Mouse (Mus musculus): ENCODE results near the gene Sept7. TPM values are rescaled to one million over a fixed set of nuclear protein-coding genes. Genes with fewer than 3 reads are reported as not detected.
"Not testable (repeated sequence)": the region's sequence is repeated elsewhere in the genome, so short reads cannot be mapped to it uniquely, and the experiment has no call there.

Sept7 gene
- polyA plus RNA-seq, 1 experiment from 2014 or later, result 275 TPM

- Histone ChIP-seq H3K9me3 (no peaks in the 10 kb centered on the region), H3K4me2 (no peak overlapping the region), H3K36me3 (replicated peaks) (peaks cover 21% of the 10 kb centered on the region), H3K4me1 (no peaks in the 10 kb centered on the region), H3K27me3 (no peaks in the 10 kb centered on the region), H3K27ac (no peak overlapping the region), H3K9ac (no peak overlapping the region), H3K4me3 (replicated peaks) (no peak overlapping the region)
- no peak for ATAC-seq (ENCODE audit: low FRiP score)
- 97% methylated on average over 4 of the region's 4 CpGs for WGBS
Measured at GRCm38 (mm10) chr9:25265795-25266194, 13.6 kb downstream of the Sept7 start.

DNA sequence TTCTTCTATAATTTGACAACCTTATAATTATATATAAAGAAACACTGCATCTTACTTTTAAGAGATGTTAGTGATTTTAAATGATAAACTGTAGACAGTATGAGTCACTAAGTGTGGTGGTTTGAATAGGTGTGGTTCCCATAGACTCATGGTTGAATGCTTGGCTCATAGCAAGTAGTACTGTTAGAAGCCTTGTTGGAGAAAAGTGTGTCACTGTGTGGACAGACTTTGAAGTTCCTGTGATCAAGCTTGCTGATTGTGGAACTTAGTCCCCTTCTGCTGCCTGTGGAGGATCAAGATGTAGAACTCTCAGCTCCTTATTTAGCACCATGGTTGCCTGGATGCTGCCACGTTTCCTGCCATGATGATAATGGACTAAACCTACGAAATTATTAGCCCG, 14.9 kb downstream of the Sept7 start:
- H3K27me3 ChIP-seq, result no peaks in the 10 kb centered on the region
- H3K9me3 ChIP-seq, result no peaks in the 10 kb centered on the region
- H3K4me2 ChIP-seq, result no peak overlapping the region
- peaks cover 24% of the 10 kb centered on the region for H3K36me3 ChIP-seq (replicated peaks)
- no peaks in the 10 kb centered on the region for H3K4me1 ChIP-seq
- H3K9ac ChIP-seq, result no peak overlapping the region
- ATAC-seq (ENCODE audit: low FRiP score), result no peak
- no peak overlapping the region for H3K4me3 ChIP-seq (replicated peaks)
- 96% methylated on average over 3 of the region's 3 CpGs for WGBS
- no peak overlapping the region for H3K27ac ChIP-seq

- peaks cover 24% of the 10 kb centered on the region for H3K36me3 ChIP-seq (replicated peaks)
- H3K4me3 ChIP-seq (replicated peaks), result no peak overlapping the region
- no peaks in the 10 kb centered on the region for H3K9me3 ChIP-seq
- H3K27me3 ChIP-seq, result no peaks in the 10 kb centered on the region
- H3K4me2 ChIP-seq, result no peak overlapping the region
- H3K9ac ChIP-seq, result no peak overlapping the region
- no peak for ATAC-seq (ENCODE audit: low FRiP score)
- WGBS, result 95% methylated on average over 2 of the region's 2 CpGs
- H3K4me1 ChIP-seq, result no peaks in the 10 kb centered on the region
- no peak overlapping the region for H3K27ac ChIP-seq
Measured at GRCm38 (mm10) chr9:25267574-25267973, 15.3 kb downstream of the Sept7 start.

DNA sequence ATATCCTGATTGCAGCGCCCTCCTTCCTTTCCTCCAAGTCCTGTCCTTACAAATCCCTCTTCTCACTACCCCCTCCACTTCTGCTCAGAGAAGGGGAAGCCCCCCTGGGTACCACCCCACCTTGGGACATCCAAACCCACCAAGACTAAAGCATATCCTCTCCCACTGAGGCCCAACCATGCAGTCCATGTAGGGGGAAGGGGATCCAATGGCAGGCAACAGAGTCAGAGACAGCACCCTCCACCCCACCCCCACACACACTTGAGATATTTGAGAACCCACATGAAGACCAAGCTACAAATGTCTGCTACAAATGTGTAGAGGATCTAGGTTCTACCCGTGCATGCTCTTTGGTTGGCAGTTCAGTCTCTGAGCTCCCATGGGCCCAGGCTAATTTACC, 19.7 kb downstream of the Sept7 start:
- Histone ChIP-seq H3K4me3 (replicated peaks) (no peak overlapping the region), H3K9me3 (no peaks in the 10 kb centered on the region), H3K4me1 (no peaks in the 10 kb centered on the region), H3K27me3 (no peaks in the 10 kb centered on the region), H3K36me3 (replicated peaks) (peaks cover 17% of the 10 kb centered on the region), H3K9ac (no peak overlapping the region), H3K27ac (no peak overlapping the region), H3K4me2 (no peak overlapping the region)
- WGBS, result 96% methylated on average over 2 of the region's 2 CpGs
- no peak for ATAC-seq (ENCODE audit: low FRiP score)

DNA sequence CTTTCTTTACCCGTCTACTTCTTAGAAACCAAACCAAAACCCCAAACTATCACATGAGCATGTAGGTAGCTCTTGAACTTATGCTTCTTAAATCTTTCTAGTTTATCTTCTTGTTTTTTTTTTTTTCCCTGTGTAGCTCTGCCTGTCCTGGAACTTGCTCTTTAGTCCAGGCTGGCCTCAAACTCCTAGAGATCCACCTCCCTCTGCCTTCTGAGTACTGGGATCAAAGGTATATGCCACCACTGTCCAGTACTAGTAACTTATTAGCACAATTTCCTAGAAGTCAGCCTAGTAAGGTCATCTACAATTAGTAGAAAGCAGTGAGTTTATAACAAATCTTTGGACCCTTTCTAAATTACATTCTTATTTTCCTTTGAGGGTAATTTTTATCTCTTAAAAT, 37.6 kb downstream of the Sept7 start:
- Histone ChIP-seq H3K4me2 (no peak overlapping the region), H3K27ac (no peak overlapping the region), H3K4me1 (no peaks in the 10 kb centered on the region), H3K9ac (no peak overlapping the region), H3K4me3 (replicated peaks) (no peak overlapping the region), H3K9me3 (no peaks in the 10 kb centered on the region), H3K36me3 (replicated peaks) (peaks cover 13% of the 10 kb centered on the region), H3K27me3 (no peaks in the 10 kb centered on the region)
- 86% methylated on average over 1 of the region's 1 CpGs for WGBS
- no peak for ATAC-seq (ENCODE audit: low FRiP score)

DNA sequence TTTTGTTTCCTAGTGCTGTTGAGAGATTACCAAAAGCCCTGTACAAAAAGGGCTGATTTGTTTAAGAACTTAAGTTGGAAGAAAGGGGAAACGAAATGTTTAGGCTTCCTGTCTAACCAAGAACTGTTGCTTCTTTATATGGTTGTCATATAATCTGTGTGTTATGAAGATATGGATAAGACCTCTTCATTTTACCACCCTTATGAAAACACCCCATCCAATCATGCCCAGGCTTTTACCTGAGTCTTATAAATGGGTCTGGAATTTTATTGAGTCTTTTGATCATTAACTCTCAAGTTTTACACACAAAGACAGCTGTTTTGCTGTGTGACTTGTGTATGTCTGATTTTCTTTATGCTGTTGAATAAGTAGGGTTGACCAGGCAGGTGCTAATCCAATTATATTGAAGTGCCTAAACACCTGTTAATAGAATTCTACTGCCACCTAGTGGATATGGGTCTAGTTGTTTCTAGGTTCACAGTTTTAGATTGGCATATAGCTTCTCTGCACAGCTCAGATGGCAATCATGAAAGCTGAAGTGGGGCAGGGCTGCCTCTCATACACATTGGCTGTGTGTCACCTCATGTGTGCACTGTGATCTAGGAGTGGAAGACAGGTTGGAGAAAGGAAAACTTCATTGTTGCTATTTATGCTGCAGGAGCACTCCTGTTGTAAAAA, 57.4 kb downstream of the Sept7 start:
- no peak overlapping the region for H3K4me2 ChIP-seq
- no peaks in the 10 kb centered on the region for H3K27me3 ChIP-seq
- no peak overlapping the region for H3K9ac ChIP-seq
- 71% methylated on average over 1 of the region's 1 CpGs for WGBS
- ATAC-seq (ENCODE audit: low FRiP score), result peak; percentile 58; the same call in 1 of the 2 replicates
- no peak overlapping the region for H3K4me3 ChIP-seq (replicated peaks)
- no peak overlapping the region for H3K27ac ChIP-seq
- H3K9me3 ChIP-seq, result no peaks in the 10 kb centered on the region
- H3K4me1 ChIP-seq, result no peaks in the 10 kb centered on the region
- peaks cover 23% of the 10 kb centered on the region for H3K36me3 ChIP-seq (replicated peaks)

DNA sequence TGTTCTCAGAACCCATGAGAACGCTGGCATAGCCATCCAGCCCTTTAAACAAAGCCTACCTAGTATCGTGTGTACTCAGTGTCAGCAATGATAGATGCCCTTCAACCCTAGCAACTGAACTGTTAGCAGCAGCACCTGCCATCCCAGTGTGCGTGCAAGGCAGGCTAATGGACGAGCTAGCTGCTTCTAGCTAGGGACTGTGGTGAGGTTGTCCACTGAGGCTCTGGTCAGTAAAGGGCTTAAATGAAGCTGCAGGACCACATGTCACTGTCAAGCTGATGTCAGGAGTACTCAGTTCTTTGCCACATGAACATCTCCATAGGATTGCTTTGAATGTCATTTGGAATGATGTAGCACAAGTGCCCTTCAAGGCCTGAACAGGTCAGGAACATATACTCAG, 62.1 kb downstream of the Sept7 start:
- Histone ChIP-seq H3K9me3 (no peaks in the 10 kb centered on the region), H3K4me1 (no peaks in the 10 kb centered on the region), H3K36me3 (replicated peaks) (peaks cover 13% of the 10 kb centered on the region; the same call in 1 of the 2 replicates), H3K27ac (no peak overlapping the region), H3K9ac (no peak overlapping the region), H3K4me3 (replicated peaks) (no peak overlapping the region), H3K4me2 (no peak overlapping the region), H3K27me3 (no peaks in the 10 kb centered on the region)
- ATAC-seq (ENCODE audit: low FRiP score), result no peak
- WGBS, result 91% methylated on average over 4 of the region's 4 CpGs

GRCm38 (mm10) chr9:25317827-25318505, 65.7 kb downstream of the Sept7 start:
- Histone ChIP-seq H3K27ac (no peak overlapping the region), H3K36me3 (replicated peaks) (0 out of 2 replicates have a peak, but pooled peaks cover 1% of the 10 kb centered on the region), H3K4me3 (replicated peaks) (no peak overlapping the region), H3K4me1 (no peaks in the 10 kb centered on the region), H3K27me3 (no peaks in the 10 kb centered on the region), H3K9me3 (no peaks in the 10 kb centered on the region), H3K9ac (no peak overlapping the region), H3K4me2 (no peak overlapping the region)
- 70% methylated on average over 4 of the region's 4 CpGs for WGBS
- peak; percentile 67 for ATAC-seq (ENCODE audit: low FRiP score)

GRCm38 (mm10) chr9:25319676-25320075, 67.4 kb downstream of the Sept7 start:
- not testable (repeated sequence) for H3K9me3 ChIP-seq; H3K4me1 ChIP-seq; H3K27me3 ChIP-seq; H3K9ac ChIP-seq; ATAC-seq (ENCODE audit: low FRiP score); H3K36me3 ChIP-seq (replicated peaks); H3K4me3 ChIP-seq (replicated peaks); H3K27ac ChIP-seq; H3K4me2 ChIP-seq
- 91% methylated on average over 6 of the region's 6 CpGs for WGBS

DNA sequence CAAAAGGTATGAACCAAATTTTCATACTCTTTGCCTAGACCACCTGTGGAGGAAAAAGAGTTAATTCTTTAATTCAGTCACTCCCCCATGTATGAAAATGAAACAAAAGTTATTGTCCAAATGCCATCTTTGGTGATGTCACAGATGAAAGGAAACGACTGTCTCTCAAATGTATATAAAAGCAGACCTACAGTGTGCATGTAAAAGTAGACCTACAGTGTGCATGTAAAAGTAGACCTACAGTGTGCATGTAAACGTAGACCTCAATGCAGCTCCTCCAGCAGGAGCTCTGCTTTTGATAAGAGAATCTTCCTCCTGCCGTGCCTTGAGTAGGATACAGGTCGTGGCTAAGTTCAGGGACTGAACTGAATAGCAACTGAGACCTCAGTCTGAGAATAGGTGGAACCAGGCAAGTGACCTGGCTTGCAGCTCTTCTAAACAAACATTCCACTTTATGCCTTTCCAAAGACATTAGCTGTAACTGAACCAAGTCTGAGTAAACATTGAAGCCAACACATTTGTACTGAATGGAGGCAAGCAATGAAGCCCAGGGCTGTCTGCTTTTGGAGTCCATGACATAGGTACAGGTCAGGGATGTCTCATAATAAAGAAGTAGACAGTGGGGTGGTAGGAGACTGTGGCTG, 75.6 kb downstream of the Sept7 start:
- no peaks in the 10 kb centered on the region for H3K9me3 ChIP-seq
- no peak overlapping the region for H3K27ac ChIP-seq
- H3K4me3 ChIP-seq (replicated peaks), result no peak overlapping the region
- no peak overlapping the region for H3K4me2 ChIP-seq
- 83% methylated on average over 4 of the region's 4 CpGs for WGBS
- ATAC-seq (ENCODE audit: low FRiP score), result no peak
- no peaks in the 10 kb centered on the region for H3K27me3 ChIP-seq
- H3K4me1 ChIP-seq, result no peaks in the 10 kb centered on the region
- H3K9ac ChIP-seq, result no peak overlapping the region
- H3K36me3 ChIP-seq (replicated peaks), result no peaks in the 10 kb centered on the region

DNA sequence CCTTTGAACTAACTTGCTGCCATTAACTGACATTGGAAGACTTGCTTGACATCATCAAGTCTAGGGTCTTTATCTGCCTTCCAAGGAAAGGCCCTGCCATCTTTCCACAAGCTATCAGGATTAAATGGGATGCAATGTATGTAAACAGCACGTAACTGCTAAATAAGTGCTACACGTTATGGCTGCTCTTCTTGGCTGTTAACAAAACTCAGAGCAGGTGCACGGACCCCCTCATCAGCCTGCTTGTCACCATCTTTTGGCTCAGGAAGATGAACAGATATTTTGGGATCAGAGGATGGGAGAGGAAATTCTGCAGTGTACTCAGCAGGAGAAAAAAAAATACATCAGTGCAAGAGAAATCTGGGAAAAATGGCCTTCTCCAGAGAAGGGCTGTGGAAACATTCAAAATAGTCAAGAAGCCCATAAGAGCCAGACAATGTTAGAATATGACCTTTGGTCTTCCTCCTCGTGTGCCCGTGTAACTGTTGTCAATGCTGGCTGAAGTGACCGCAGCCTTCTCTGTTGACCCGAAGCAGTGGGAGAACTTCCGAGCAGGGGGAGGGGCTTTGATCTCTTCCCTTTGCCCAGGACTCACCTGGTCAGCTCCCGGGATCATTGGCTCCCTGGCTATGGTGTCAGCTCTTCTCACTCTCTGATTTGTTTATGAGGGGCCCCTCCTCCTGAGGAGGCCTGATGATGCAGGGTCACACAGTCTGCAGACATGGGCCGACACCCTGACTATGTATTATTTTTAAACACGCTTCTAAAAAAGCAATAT, 76.9 kb downstream of the Sept7 start:
- Histone ChIP-seq H3K4me2 (no peak overlapping the region), H3K9me3 (no peaks in the 10 kb centered on the region), H3K27ac (no peak overlapping the region), H3K4me3 (replicated peaks) (no peak overlapping the region), H3K4me1 (no peaks in the 10 kb centered on the region), H3K27me3 (no peaks in the 10 kb centered on the region), H3K9ac (no peak overlapping the region), H3K36me3 (replicated peaks) (no peaks in the 10 kb centered on the region)
- ATAC-seq (ENCODE audit: low FRiP score), result no peak
- WGBS, result 87% methylated on average over 11 of the region's 11 CpGs

- 79% methylated on average over 2 of the region's 2 CpGs for WGBS
Measured at GRCm38 (mm10) chr9:25337436-25338198, 85.4 kb downstream of the Sept7 start.

More at GRCm38 (mm10) chr9:25337436-25338198, 85.4 kb downstream of the Sept7 start:
- Histone ChIP-seq H3K36me3 (replicated peaks) (no peaks in the 10 kb centered on the region), H3K4me1 (no peaks in the 10 kb centered on the region), H3K9me3 (no peaks in the 10 kb centered on the region), H3K27me3 (no peaks in the 10 kb centered on the region), H3K4me2 (no peak overlapping the region), H3K4me3 (replicated peaks) (no peak overlapping the region), H3K9ac (no peak overlapping the region), H3K27ac (no peak overlapping the region)
- ATAC-seq (ENCODE audit: low FRiP score), result no peak

Data from forebrain, embryonic 12.5 days (tissue).